Comparison of ENCODE assay signal across 13 mouse cellular contexts in the genomic region with DNA sequence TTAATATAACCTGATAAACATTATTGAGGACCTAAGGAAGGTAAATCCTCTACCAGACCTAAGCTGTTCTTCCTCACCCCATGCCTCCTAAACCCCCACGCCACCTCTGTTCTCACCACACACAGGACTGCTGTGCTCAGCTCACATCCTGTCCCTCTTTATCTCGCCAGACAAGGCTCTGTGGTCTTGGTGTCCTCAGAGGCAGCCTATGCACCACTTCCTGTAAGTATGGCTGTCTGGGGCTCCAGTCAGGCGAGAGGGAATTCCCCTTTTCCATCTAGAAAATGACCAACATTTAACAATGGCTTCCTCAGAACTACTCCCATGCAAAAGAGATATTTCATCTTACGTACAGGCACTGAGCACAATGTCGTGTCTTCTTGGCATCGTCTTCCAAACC.
A peak's percentile ranks its signal among the peaks of the same experiment; 100 is the strongest.
DNase-seq lines count a peak whose midpoint lies in the region; ATAC-seq lines count a peak whose summit lies in the region.
"Had no signal": no experiment of that assay in that cellular context is flagged by ENCODE, and none has a peak within 500 bp of the region (broad histone marks: within the 10 kb centered on the region; RNA-seq: fewer than 3 reads in every experiment).

No protein-coding gene starts in this region.

- H3K4me2 ChIP-seq in forebrain, embryonic 11.5 days (ENCODE audit: low read depth, low read length, severe bottlenecking): no peak overlapping the region
- no peak overlapping the region for H3K4me2 ChIP-seq in hindbrain, embryonic 13.5 days

- 80% methylated on average over 6 of the region's 6 CpGs for WGBS in forebrain, embryonic 11.5 days
- WGBS in hindbrain, embryonic 13.5 days: 86% methylated on average over 6 of the region's 6 CpGs

- no peaks in the 10 kb centered on the region for H3K27me3 ChIP-seq in megakaryocyte, embryonic 14.5 days (replicated peaks)
- no peaks in the 10 kb centered on the region for H3K27me3 ChIP-seq in forebrain, embryonic 11.5 days (ENCODE audit: control insufficient read depth, insufficient read depth, low read length)
- 0 out of 2 replicates have a peak, but pooled peaks cover 4% of the 10 kb centered on the region for H3K27me3 ChIP-seq in hindbrain, embryonic 13.5 days

- H3K4me3 ChIP-seq in megakaryocyte, embryonic 14.5 days (replicated peaks): peak overlapping the region; percentile 87
- no peak overlapping the region for H3K4me3 ChIP-seq in forebrain, embryonic 11.5 days (ENCODE audit: low read depth, low read length)
- H3K4me3 ChIP-seq in hindbrain, embryonic 13.5 days: no peak overlapping the region

- H3K9ac ChIP-seq in forebrain, embryonic 11.5 days (ENCODE audit: low read length): no peak overlapping the region
- no peak overlapping the region for H3K9ac ChIP-seq in hindbrain, embryonic 13.5 days

- peak; percentile 1 for DNase-seq in 3T3-L1 (ENCODE audit: low read depth, low spot score)
- DNase-seq in CD4-positive, CD25-positive, alpha-beta regulatory T cell, adult 2 months (ENCODE audit: low read depth, low spot score): peak; percentile 44
- DNase-seq in embryo, embryonic 9.5 days (ENCODE audit: extremely low spot score): no peak
- no peak for DNase-seq in forebrain, embryonic 11.5 days (ENCODE audit: low spot score)
- no peak for DNase-seq in right cerebral cortex, postnatal 4 days
- DNase-seq: adrenal gland, postnatal 14 days; cerebellum, postnatal 10 days; layer of hippocampus, adult 9-11 months; retina, postnatal 1 day had no signal

- H3K4me1 ChIP-seq in megakaryocyte, embryonic 14.5 days: peaks cover 56% of the 10 kb centered on the region
- no peaks in the 10 kb centered on the region for H3K4me1 ChIP-seq in forebrain, embryonic 11.5 days (replicated peaks; ENCODE audit: control insufficient read depth, insufficient read depth, low read length)
- no peaks in the 10 kb centered on the region for H3K4me1 ChIP-seq in hindbrain, embryonic 13.5 days (replicated peaks)

- no peaks in the 10 kb centered on the region for H3K9me3 ChIP-seq in megakaryocyte, embryonic 14.5 days
- H3K9me3 ChIP-seq in forebrain, embryonic 11.5 days (ENCODE audit: control insufficient read depth, low read length): no peaks in the 10 kb centered on the region
- H3K9me3 ChIP-seq in hindbrain, embryonic 13.5 days: no peaks in the 10 kb centered on the region

- H3K27ac ChIP-seq in forebrain, embryonic 11.5 days (ENCODE audit: low read depth, low read length): no peak overlapping the region
- no peak overlapping the region for H3K27ac ChIP-seq in hindbrain, embryonic 13.5 days

- peaks cover 10% of the 10 kb centered on the region for H3K36me3 ChIP-seq in megakaryocyte, embryonic 14.5 days (replicated peaks; ENCODE audit: low read length)
- H3K36me3 ChIP-seq in forebrain, embryonic 11.5 days (ENCODE audit: control insufficient read depth, insufficient read depth, low read length): no peaks in the 10 kb centered on the region
- no peaks in the 10 kb centered on the region for H3K36me3 ChIP-seq in hindbrain, embryonic 13.5 days

- ATAC-seq in hematopoietic stem cell, adult 5-6 weeks (replicated peaks in 1 of 2; ENCODE audit: insufficient read depth in 1 of 2, low FRiP score in 2 of 2, low TSS enrichment in 1 of 2, low read depth in 1 of 2, poor library complexity in 2 of 2, severe bottlenecking in 2 of 2): peak; percentile 100
- ATAC-seq in forebrain, embryonic 11.5 days (replicated peaks; ENCODE audit: low FRiP score): no peak
- no peak for ATAC-seq in hindbrain, embryonic 13.5 days (ENCODE audit: low FRiP score)
- ATAC-seq: intestine, embryonic 16.5 days had no signal

Comparison
In these comparisons a context has a peak if more than half of its experiments do, and no peak if none do; other contexts are left out.
1. DNase-seq: peak in 3T3-L1 (single experiment) and CD4-positive, CD25-positive, alpha-beta regulatory T cell, adult 2 months (single experiment); none in embryo, embryonic 9.5 days (single experiment), forebrain, embryonic 11.5 days (single experiment) and right cerebral cortex, postnatal 4 days (single experiment).
2. ATAC-seq: peak in hematopoietic stem cell, adult 5-6 weeks (2 of 2); none in forebrain, embryonic 11.5 days (single experiment) and hindbrain, embryonic 13.5 days (single experiment).